Mouse (Mus musculus): Measurements from ENCODE around the gene Selenom. TPM values are rescaled to one million over a fixed set of nuclear protein-coding genes. Genes with fewer than 3 reads are reported as not detected.

Gene Selenom
- not detected in 2 replicates for total RNA-seq (2014; fragmentation: Nextera tagmentation)
- not detected in 2 replicates for total RNA-seq (2017)

DNA sequence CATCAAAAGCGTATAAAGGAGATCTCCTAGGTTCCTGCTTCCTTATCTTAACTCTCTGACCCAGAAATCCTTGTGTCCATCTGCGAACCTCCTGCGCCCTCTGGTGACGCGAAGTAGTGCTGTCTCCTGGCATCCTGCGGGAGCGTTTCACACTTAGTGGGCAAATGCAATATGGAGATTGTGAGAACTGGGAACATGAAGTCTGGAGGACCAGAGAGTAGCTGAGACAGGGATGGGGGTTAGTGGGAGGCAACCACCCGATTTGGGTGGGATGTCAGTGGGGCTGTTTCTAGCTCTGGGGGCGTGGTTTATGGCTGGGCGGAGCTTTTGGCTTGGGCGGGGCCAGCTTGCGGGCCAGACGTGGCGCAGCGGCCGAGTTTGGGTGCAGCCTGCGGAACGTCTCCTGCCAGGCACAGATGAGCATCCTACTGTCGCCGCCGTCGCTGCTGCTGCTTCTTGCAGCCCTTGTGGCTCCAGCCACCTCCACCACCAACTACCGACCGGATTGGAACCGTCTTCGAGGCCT, at the start of gene Selenom:
TSS of gene Selenom (plus strand) at position 156 of the 526 bp plus-strand sequence.
- peak; percentile 88 for ATAC-seq (replicated peaks; ENCODE audit: low FRiP score, low TSS enrichment, poor library complexity, severe bottlenecking)

DNA sequence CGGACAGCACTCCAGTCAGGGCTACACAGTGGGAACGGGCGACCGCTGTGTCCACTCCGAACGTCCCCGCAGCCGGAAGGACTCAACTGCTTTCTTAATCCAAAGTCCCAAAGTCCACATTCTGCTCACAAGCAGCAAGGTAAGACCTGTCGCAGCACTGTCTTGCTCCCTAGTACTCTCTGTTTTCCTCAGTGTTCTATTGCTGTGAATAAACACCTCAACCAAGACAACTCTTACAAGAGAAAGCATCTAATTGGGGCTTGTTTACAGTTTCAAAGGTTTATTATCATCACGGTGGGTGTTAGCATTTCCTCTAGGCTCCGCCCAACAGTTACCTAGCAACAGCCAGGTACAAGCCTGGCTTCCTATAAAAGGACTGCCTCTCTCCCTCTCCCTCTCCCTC, 43.0 kb upstream of the Selenom start:
- ATAC-seq (replicated peaks; ENCODE audit: low FRiP score, low TSS enrichment, poor library complexity, severe bottlenecking): no peak

DNA sequence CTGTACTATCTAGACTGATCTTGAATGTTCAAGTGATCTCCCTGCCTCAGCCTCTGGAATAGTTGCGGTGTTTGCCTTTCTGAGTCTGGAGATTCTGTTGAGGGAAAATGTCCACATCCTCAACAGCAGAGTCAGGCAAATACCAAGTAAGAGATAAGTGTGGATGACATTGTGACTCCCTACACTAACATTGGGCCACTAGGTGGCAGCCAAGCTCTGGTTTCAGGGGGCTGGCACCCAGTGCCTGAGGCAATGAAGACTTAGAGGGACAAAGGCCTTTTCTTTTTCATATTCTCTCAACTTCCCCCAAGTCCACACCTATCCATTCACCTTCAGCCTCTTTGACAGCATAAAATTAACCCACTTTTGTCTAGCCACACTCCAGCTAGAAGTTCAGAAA, 42.0 kb upstream of the Selenom start:
- ATAC-seq (replicated peaks; ENCODE audit: low FRiP score, low TSS enrichment, poor library complexity, severe bottlenecking): peak; percentile 96

DNA sequence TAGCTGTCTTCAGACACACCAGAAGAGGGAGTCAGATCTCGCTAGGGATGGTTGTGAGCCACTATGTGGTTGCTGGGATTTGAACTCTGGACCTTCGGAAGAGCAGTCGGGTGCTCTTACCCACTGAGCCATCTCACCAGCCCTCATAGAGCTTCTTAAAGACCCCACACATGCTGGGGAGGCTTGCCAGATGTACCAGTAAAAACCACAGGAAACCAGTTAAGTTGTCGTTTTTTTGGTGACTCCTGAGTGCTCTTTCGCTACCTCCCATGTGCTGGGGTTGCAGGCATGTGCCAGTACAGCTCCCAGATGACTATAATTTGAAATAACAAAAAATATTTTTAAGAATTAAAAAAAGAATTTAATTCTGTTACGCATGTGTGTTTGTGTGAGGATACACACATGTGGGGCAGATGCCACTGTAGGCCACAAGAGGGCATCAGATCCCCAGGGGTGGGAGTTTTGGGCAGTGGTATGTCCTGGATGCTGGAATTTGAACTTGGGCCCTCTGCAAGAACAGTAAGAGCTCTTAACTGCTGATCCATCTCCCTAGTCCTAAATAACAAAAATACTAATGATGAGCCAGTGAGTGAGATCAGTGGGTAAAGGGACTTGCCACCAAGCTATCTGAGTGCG, 39.9 kb upstream of the Selenom start:
- no peak for ATAC-seq (replicated peaks; ENCODE audit: low FRiP score, low TSS enrichment, poor library complexity, severe bottlenecking)

DNA sequence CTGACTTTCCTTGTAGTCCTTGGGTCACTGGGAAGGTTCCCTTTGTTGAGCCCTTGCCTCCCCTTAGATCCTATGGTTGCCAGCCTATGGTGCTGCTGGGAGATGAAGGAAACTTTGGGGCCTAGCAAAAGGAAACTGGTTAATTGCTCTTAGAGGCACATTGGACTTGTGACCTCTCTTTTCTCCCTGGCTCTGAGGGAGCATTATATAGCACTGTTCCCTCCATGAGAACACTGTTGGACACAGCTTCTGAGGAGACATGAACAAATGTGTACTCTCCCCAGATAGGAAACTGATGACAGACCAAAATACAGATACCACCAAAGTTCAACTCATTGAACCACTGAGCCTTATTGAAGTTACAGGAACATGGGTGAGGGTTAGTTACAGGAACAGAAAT, 39.0 kb upstream of the Selenom start:
- no peak for ATAC-seq (replicated peaks; ENCODE audit: low FRiP score, low TSS enrichment, poor library complexity, severe bottlenecking)

DNA sequence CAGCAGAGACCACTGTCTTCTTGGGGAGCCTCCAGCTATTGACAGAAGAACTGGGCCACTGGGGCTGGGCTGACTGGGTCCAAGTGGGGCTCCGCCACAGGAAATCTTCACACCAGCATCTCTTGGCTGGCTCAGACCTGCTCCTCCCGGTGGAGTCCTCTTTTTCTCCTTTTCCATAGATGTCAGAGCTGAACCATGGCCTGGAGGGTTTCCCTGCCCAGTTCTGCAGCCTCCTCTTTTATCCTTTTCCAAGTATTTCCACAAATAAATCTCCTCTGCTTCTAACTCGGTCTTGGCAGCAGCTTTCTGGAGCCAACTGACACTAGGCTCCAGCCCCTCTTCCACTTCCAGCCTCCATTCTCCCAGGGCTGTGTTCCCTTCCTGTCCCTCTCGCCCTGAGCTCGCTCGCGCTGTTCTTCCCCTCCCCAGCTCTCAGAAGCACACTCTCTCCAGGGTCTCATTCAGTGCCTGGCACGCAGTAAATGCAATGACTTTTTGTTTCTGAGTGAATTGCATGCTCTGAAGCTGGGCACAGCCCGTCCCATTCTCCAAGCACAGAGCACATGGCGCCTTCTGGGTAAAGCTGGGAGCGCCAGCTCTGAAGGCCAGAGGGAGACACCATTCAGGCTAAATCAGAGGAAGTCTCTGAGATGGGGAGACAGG, 30.4 kb upstream of the Selenom start:
- ATAC-seq (replicated peaks; ENCODE audit: low FRiP score, low TSS enrichment, poor library complexity, severe bottlenecking): no peak

GRCm38 (mm10) chr11:3486349-3486748, 28.1 kb upstream of the Selenom start:
- ATAC-seq (replicated peaks; ENCODE audit: low FRiP score, low TSS enrichment, poor library complexity, severe bottlenecking): no peak

DNA sequence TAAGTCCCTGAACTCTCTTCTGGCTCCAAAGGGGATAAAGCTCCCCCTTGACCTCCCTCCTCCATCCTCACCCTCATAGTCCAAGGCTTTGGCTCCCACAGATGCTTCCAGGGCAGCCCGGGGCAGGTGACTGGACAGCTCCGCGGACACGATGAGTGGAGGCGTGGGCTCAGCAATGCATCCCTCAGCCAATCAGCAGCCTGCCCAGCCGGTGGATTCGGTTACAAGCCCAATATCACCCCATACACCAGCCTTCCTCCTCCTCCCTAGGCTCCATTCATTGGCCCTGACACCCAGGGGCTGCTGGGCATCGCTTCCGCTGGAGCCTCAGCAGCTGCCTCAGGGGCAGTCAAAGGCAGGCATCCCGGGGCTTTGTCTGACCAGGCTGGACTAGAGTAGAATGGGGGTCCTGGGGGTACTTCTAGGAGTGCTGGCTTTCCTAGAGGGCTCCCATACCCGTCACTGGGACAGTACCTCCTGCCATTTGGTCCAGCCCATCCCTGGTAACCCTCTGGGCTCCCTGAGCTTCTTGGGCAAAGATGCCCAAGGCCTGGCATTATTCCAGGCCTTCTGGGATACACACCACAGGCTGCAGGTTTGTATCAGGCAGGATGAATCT, 26.4 kb upstream of the Selenom start, which contains the start of gene Pla2g3:
TSS of gene Pla2g3 (plus strand) at position 333 of the 619 bp plus-strand sequence.
- ATAC-seq (replicated peaks; ENCODE audit: low FRiP score, low TSS enrichment, poor library complexity, severe bottlenecking): 0 out of 2 replicates have a peak, but pooled peaks have one; percentile 17

DNA sequence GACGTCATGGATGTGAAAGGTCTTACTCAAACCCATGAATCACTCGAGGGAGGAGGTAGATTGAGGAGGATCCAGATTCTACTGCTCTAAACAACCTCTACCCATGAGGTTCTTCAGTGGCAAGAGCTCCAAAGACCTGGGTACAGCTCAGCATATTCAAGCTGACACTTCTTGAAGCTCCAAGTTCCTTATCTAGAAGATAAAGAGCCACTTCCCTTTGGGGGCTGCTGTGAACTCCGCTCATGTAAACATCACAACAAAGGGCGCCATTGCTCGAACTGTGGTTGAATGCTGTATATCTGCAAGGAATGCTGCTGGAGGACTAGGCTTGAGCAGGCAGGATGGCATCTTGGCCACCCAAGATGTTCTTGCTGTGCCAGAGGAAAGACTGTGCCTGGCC, 25.4 kb upstream of the Selenom start:
- no peak for ATAC-seq (replicated peaks; ENCODE audit: low FRiP score, low TSS enrichment, poor library complexity, severe bottlenecking)

DNA sequence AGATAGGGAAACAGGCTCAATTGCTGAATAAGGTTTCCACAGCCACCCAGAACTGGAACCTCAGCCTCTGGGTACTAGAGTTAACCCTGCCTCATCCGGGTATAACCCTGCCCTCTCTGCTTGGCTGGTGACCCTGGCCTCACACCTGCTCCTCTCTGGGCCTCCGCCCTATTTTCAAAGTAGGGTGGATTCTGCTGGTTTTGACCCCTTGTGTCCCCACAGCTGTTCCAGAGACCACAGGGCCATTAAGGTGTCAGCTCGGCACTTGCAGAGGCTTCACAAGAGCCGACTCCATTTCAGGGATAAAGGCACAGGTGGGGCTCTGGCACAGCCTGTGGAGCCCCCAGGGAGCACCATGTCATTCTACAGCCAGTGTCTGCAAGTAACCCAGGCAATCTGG, 21.7 kb upstream of the Selenom start:
- ATAC-seq (replicated peaks; ENCODE audit: low FRiP score, low TSS enrichment, poor library complexity, severe bottlenecking): no peak

DNA sequence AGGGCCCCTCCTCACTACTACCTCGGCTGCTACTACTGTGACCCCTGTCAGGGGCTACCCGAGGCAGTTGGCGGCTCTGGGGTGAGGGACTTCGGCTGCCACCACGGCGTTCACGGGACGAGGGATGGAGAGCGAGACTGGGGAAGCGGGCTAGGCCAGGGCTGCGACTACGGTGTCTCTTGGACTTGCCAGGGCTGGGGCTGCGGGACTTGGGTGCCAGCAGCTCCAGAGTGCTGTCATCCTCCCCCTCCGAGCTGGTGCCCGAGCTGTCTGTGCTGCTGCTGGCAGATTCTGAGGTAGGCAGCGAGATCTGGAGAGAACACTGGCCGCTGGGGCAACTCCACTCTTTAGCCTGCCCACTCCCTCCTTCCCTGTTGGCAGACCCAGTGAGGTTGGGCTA, 19.6 kb upstream of the Selenom start:
- no peak for ATAC-seq (replicated peaks; ENCODE audit: low FRiP score, low TSS enrichment, poor library complexity, severe bottlenecking)

DNA sequence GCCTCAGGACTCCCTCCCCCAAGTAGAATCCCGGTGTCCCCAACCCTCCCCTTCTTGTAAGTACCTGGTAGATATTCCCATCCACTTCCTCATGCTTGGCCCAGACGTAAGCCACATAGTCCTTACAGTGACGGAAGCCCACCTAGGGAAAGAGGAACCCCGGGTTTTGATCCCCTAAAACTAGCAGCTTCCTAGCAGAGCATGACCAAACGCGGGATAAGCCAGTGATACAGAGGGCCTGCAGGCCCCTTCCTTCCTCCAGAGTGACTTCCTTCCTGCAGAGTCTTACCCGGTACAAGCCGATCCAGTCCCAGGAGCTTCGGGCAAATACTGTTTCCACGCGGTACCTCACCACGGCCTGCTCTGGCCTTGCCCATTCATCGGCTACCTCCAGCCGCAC, 19.0 kb upstream of the Selenom start:
- no peak for ATAC-seq (replicated peaks; ENCODE audit: low FRiP score, low TSS enrichment, poor library complexity, severe bottlenecking)

DNA sequence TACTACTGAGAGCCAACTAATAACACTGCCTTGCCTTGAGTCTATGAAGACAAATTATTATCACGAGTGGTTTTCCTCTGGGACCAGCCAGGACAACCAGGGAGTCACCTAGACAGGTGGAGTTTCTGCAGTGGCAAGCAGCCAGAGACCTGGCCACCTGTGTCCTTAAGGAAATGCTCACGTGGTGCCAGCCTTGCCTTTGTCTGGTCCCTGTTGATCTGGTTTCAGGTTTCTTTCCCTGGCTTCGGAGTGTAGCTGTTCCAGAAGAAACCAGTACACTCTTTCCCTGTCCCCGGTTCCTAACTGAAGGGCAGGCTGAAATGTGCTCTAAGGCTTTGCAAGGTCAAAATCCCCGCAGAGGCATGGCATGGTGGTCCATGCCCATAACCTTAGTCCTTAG, 17.7 kb upstream of the Selenom start:
- no peak for ATAC-seq (replicated peaks; ENCODE audit: low FRiP score, low TSS enrichment, poor library complexity, severe bottlenecking)

DNA sequence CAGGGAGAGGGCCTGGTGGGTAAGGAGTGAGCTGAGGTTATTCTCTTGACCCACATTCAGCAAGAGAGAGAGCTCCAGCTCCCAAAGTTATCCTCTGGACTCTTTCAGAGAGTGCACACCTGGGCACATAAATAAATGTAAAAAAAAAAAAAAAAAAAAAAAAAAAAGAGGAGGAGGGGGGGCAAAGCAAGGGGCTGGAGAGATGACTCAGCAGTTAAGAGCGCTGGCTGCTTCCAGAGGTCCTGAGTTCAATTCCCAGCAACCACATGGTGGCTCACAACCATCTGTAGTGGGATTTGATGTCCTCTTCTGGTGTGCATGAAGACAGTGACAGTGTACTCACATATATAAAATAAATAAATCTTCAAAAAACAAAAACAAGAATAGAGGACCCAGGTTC, 17.2 kb upstream of the Selenom start:
- no peak for ATAC-seq (replicated peaks; ENCODE audit: low FRiP score, low TSS enrichment, poor library complexity, severe bottlenecking)

DNA sequence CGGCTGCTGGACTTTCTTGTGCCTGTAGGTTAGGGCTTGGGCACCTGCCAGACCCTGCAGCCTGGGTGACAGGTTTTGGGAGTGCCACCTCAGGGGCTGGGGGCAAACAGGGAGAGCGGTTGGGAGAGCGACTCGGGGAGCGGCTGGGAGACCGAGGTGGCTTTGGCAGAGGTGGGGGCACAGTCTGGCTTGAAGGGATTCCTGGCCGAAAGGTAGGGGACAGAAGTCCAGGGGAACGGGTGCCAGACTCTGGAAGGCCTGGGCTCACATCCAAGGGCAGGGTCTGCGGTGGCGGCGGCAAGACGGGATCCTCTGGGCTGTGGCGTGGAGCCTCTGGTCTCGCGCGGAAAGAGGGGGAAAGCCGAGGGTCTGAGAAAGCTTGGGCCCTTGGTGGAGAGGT, 12.4 kb upstream of the Selenom start:
- no peak for ATAC-seq (replicated peaks; ENCODE audit: low FRiP score, low TSS enrichment, poor library complexity, severe bottlenecking)

DNA sequence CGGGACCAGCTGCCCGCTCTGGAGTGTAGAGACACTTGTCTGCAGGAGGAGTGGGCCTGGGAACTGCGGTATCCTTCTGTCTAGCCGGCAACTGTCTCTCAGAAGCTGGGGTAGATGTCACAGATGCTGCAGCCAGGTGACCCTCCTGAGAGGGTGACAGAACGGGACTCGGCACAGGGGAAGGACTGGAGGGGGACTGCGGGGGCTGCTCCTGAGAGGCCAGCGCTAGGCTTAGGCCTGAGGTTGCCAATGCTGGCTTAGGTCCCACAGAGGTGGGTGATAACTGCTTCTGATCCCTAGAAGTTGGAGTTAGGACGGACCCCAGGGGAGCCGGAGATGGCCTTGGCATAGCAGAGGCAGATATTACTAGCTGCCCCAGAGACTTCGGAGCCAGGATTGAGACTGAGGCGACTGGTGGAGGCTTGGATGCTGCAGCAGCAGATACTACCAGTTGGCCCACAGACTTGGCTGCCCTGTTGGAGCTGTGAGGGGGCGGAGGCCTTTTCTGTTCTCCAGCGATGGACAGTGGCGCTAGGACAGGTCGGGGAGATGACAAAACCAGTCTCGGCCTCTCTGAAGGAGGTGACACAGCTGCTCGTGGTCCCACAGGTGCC, 11.9 kb upstream of the Selenom start:
- no peak for ATAC-seq (replicated peaks; ENCODE audit: low FRiP score, low TSS enrichment, poor library complexity, severe bottlenecking)

DNA sequence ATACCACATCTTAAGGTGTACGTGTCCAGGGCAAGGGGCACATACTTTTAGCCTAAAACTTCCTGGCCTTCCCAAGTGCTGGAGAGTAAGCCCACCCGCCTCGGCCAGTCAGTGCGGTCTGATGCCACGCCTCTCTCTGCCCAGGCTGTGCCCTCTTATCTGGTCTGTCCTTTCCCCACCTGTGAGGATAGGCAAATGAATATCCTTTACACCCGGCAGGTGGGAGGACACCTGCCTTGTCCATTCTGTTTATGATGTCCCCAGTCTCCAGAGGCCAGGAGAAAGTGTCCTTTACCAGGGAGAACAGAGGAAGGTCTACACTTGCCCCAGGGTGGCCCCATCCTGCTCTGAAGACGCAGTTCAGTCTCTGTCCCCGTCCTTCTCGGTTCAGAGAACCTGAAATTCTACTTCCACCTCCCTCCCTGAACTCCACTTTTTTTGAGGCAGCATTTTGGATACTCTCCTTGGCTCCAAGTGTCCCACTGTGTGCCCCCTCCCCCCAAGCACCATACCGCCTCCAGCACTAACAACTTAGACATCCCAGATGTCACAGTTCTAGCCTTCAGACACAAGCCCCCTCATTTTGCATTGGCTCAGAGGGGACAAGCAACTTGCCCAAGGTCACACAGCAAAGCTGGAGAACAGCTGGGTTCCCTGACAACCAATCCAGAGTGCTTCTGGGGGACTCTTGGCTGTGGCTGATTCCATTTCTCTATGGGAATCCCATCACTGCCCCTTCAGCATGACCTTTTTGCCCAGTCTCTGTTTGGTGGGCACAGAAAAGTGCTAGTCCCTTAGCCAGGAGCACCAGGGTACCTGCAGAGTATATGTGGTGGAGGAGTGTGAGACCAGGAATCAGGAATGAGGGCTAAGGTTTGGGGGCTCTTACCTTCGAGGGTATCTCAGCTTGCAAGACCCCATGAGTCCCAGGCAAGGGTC, 10.5 kb upstream of the Selenom start:
- ATAC-seq (replicated peaks; ENCODE audit: low FRiP score, low TSS enrichment, poor library complexity, severe bottlenecking): no peak

- peak; percentile 56; the same call in 1 of the 2 replicates for ATAC-seq (replicated peaks; ENCODE audit: low FRiP score, low TSS enrichment, poor library complexity, severe bottlenecking)
Measured at GRCm38 (mm10) chr11:3508226-3508625, 6.3 kb upstream of the Selenom start.

All from megakaryocyte-erythroid progenitor cell, adult 5-6 weeks (primary cell).